In genomic region chr9:22800675-22801074, GRCm38 (mm10) we compare ENCODE assay signal across 17 mouse cellular contexts.
DNase-seq lines count a peak whose midpoint lies in the region; ATAC-seq and TF ChIP-seq lines count a peak whose summit lies in the region.
"Had no signal": no experiment of that assay in that cellular context is flagged by ENCODE, and none has a peak within 500 bp of the region (broad histone marks: within the 10 kb centered on the region; RNA-seq: fewer than 3 reads in every experiment).

No protein-coding gene starts in this region.

- ATAC-seq in heart, postnatal 0 days (ENCODE audit: insufficient read depth, low read depth) = peak; percentile 64
- ATAC-seq in lung, embryonic 16.5 days (ENCODE audit: low read depth) = peak; percentile 62; the same call in 1 of the 2 replicates
- no peak for ATAC-seq in forebrain, embryonic 15.5 days (replicated peaks)
- ATAC-seq: activated CD4-positive, CD25-positive, alpha-beta regulatory T cell, adult 4 months; hindbrain, embryonic 16.5 days had no signal

- H3K4me1 ChIP-seq in heart, postnatal 0 days (ENCODE audit: control insufficient read depth, insufficient read depth) = no peaks in the 10 kb centered on the region
- no peaks in the 10 kb centered on the region for H3K4me1 ChIP-seq in lung, embryonic 16.5 days (replicated peaks; ENCODE audit: control insufficient read depth, insufficient read depth, low read length)
- no peaks in the 10 kb centered on the region for H3K4me1 ChIP-seq in lung, adult 2 months (ENCODE audit: control insufficient read depth, insufficient read depth, low read length)
- no peaks in the 10 kb centered on the region for H3K4me1 ChIP-seq in forebrain, embryonic 15.5 days
- H3K4me1 ChIP-seq: forebrain, embryonic 10.5 days; neural tube, embryonic 12.5 days had no signal

- TF ChIP-seq CTCF in heart, postnatal 0 days (IDR thresholded peaks at IDR 0.05; ENCODE audit: low read depth) = no peak
- TF ChIP-seq CTCF in lung, adult 2 months (IDR thresholded peaks at IDR 0.05; ENCODE audit: insufficient read depth, low read length) = no peak

- H3K27ac ChIP-seq in heart, postnatal 0 days (ENCODE audit: low read depth) = no peak overlapping the region
- H3K27ac ChIP-seq in lung, embryonic 16.5 days (ENCODE audit: low read length) = no peak overlapping the region
- H3K27ac ChIP-seq in forebrain, embryonic 15.5 days (replicated peaks) = no peak overlapping the region
- H3K27ac ChIP-seq: embryonic facial prominence, embryonic 13.5 days; forebrain, embryonic 10.5 days; liver, embryonic 13.5 days; neural tube, embryonic 12.5 days had no signal

- H3K9ac ChIP-seq in heart, postnatal 0 days (replicated peaks; ENCODE audit: low read depth, low read length) = no peak overlapping the region
- H3K9ac ChIP-seq in lung, embryonic 16.5 days (ENCODE audit: low read length) = no peak overlapping the region
- H3K9ac ChIP-seq in forebrain, embryonic 15.5 days (replicated peaks) = no peak overlapping the region
- H3K9ac ChIP-seq: embryonic facial prominence, embryonic 13.5 days; liver, embryonic 13.5 days; neural tube, embryonic 12.5 days had no signal

- no peak for TF ChIP-seq EP300 in heart, postnatal 0 days (IDR thresholded peaks at IDR 0.05; ENCODE audit: low read depth)

- H3K4me2 ChIP-seq in heart, postnatal 0 days (ENCODE audit: low read depth, low read length) = no peak overlapping the region
- H3K4me2 ChIP-seq in lung, embryonic 16.5 days (ENCODE audit: low read depth, low read length) = no peak overlapping the region
- no peak overlapping the region for H3K4me2 ChIP-seq in forebrain, embryonic 15.5 days (replicated peaks)
- H3K4me2 ChIP-seq: embryonic facial prominence, embryonic 13.5 days; liver, embryonic 13.5 days; neural tube, embryonic 12.5 days had no signal

- H3K4me3 ChIP-seq in heart, postnatal 0 days (ENCODE audit: low read depth, low read length) = no peak overlapping the region
- H3K4me3 ChIP-seq in lung, embryonic 16.5 days (ENCODE audit: low read length) = no peak overlapping the region
- H3K4me3 ChIP-seq in lung, adult 2 months (replicated peaks; ENCODE audit: extremely low read depth, low read depth, low read length) = no peak overlapping the region
- H3K4me3 ChIP-seq in forebrain, embryonic 15.5 days = no peak overlapping the region
- H3K4me3 ChIP-seq: embryonic facial prominence, embryonic 13.5 days; forebrain, embryonic 10.5 days; liver, embryonic 13.5 days; neural tube, embryonic 12.5 days had no signal

- H3K9me3 ChIP-seq in heart, postnatal 0 days (replicated peaks; ENCODE audit: control insufficient read depth, low read length) = no peaks in the 10 kb centered on the region
- H3K9me3 ChIP-seq in lung, embryonic 16.5 days (ENCODE audit: control insufficient read depth, low read length) = no peaks in the 10 kb centered on the region
- no peaks in the 10 kb centered on the region for H3K9me3 ChIP-seq in forebrain, embryonic 15.5 days
- H3K9me3 ChIP-seq: embryonic facial prominence, embryonic 13.5 days; forebrain, embryonic 10.5 days; liver, embryonic 13.5 days; neural tube, embryonic 12.5 days had no signal

- peak; percentile 18 for DNase-seq in adrenal gland, adult 2 months
- no peak for DNase-seq in adrenal gland, adult 18-20 months (ENCODE audit: low spot score in 2 of 2)
- DNase-seq in heart, postnatal 0 days (ENCODE audit: low spot score) = no peak
- no peak for DNase-seq in heart, postnatal 4 days
- no peak for DNase-seq in lung, adult 2 months
- DNase-seq in skeletal muscle tissue, adult 2 months (ENCODE audit: low read depth, low spot score) = peak; percentile 30
- DNase-seq: cerebellum, adult 9-11 months; gastrocnemius, postnatal 25 days; liver, embryonic 13.5 days; right cerebral cortex, postnatal 25 days had no signal

- no peak for TF ChIP-seq POLR2A in lung, adult 2 months (IDR thresholded peaks at IDR 0.05; ENCODE audit: borderline replicate concordance, extremely low read depth, low read depth, low read length)

- H3K36me3 ChIP-seq in heart, postnatal 0 days (replicated peaks; ENCODE audit: control insufficient read depth, insufficient read depth, low read length) = no peaks in the 10 kb centered on the region
- H3K36me3 ChIP-seq in lung, embryonic 16.5 days (ENCODE audit: control insufficient read depth, insufficient read depth, low read length) = no peaks in the 10 kb centered on the region
- H3K36me3 ChIP-seq in forebrain, embryonic 15.5 days = no peaks in the 10 kb centered on the region
- H3K36me3 ChIP-seq: embryonic facial prominence, embryonic 13.5 days; forebrain, embryonic 10.5 days; liver, embryonic 13.5 days; neural tube, embryonic 12.5 days had no signal

- WGBS in heart, postnatal 0 days = 64% methylated on average over 7 of the region's 7 CpGs
- 47% methylated on average over 7 of the region's 7 CpGs for WGBS in lung, embryonic 16.5 days
- 32% methylated on average over 7 of the region's 7 CpGs for WGBS in lung, adult 2 months
- 87% methylated on average over 7 of the region's 7 CpGs for WGBS in forebrain, embryonic 15.5 days

- no peaks in the 10 kb centered on the region for H3K27me3 ChIP-seq in heart, postnatal 0 days (ENCODE audit: control insufficient read depth, insufficient read depth, low read length)
- H3K27me3 ChIP-seq in lung, embryonic 16.5 days (ENCODE audit: control insufficient read depth, insufficient read depth, low read depth, low read length) = no peaks in the 10 kb centered on the region
- H3K27me3 ChIP-seq in forebrain, embryonic 15.5 days = no peaks in the 10 kb centered on the region
- H3K27me3 ChIP-seq: embryonic facial prominence, embryonic 13.5 days; liver, embryonic 13.5 days; neural tube, embryonic 12.5 days had no signal

Comparison
In these comparisons a context has a peak if more than half of its experiments do, and no peak if none do; other contexts are left out.
1. DNase-seq: peak in adrenal gland, adult 2 months (single experiment) and skeletal muscle tissue, adult 2 months (single experiment); none in adrenal gland, adult 18-20 months (0 of 2), heart, postnatal 0 days (single experiment), heart, postnatal 4 days (single experiment) and lung, adult 2 months (single experiment).